ENCODE assay signal across 15 mouse cellular contexts in the genomic region with DNA sequence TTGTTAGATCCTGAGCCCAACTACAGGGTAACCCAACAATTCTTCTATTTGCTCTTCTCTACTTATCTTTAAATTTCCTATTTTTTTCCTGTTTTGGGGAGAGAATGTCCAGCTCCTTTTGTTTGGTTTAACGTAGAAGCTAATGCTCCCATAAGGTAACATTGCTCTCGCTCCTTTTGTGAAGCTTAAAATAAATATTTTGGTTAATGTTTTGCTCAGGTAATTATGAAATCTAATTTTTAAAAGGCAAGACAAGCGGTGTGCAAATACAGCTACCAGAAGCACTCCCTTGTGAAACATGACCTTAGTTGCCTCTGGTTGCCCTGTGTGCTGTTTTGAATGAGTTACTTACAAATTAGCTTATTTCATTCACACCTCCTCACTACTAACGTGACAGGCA.
"Had no signal": no experiment of that assay in that cellular context is flagged by ENCODE, and none has a peak within 500 bp of the region (broad histone marks: within the 10 kb centered on the region; RNA-seq: fewer than 3 reads in every experiment).

No protein-coding gene starts in this region.

- H3K4me2 ChIP-seq: neural tube, embryonic 15.5 days; stomach, embryonic 15.5 days had no signal

- H3K9ac ChIP-seq: neural tube, embryonic 15.5 days; stomach, embryonic 15.5 days had no signal

- H3K9me3 ChIP-seq: neural tube, embryonic 15.5 days; stomach, embryonic 15.5 days had no signal

- H3K27me3 ChIP-seq: neural tube, embryonic 15.5 days; stomach, embryonic 15.5 days had no signal

- H3K36me3 ChIP-seq: neural tube, embryonic 15.5 days; stomach, embryonic 15.5 days had no signal

- H3K27ac ChIP-seq: neural tube, embryonic 15.5 days; stomach, embryonic 15.5 days; stomach, postnatal 0 days had no signal

- DNase-seq: retina, postnatal 1 day; right cerebral cortex, adult 18-20 months; right cerebral cortex, postnatal 14 days; right cerebral cortex, postnatal 25 days; right cerebral cortex, postnatal 4 days; spleen, adult 18-20 months; thymus, adult 18-20 months; thymus, adult 2 months; thymus, postnatal 14 days; thymus, postnatal 25 days; thymus, postnatal 36 days; thymus, postnatal 4 days had no signal

- H3K4me1 ChIP-seq: neural tube, embryonic 15.5 days; stomach, embryonic 15.5 days had no signal

- H3K4me3 ChIP-seq: neural tube, embryonic 15.5 days; stomach, embryonic 15.5 days had no signal
